Mouse (Mus musculus) kidney, adult 8-10 months (tissue): ENCODE measurements around the gene Lgr6.
A peak's percentile ranks its signal among the peaks of the same experiment; 100 is the strongest.
"Not testable (repeated sequence)": the region's sequence is repeated elsewhere in the genome, so short reads cannot be mapped to it uniquely, and the experiment has no call there.

Experiments used
- DNase-seq, 2 experiments: peaks; one replicate each; pipeline ENCODE4 v3.0.0; 2022

The Lgr6 gene

DNA sequence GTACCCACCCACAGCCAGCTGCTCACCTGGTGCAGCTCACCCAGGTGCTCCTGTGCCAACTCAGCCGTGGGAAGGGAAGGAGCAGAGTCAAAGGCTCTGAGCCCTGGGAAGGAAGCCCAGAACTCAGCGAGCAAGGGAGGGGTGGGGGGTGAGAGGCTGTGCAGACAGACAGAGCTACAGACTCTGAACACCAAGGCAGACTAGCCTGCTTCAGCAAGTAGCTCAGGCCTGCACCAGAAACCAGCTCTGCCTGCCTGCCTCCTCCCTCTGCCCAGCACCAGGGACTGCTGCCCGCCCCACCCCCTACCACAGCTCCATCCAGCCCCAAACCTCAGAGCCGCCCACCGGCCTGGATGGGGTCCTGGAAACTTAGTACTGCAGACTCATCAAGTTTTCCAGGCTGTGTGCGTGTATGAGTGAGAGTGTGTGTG is 22.9 kb upstream of the Lgr6 start:
- no peak for DNase-seq

DNA sequence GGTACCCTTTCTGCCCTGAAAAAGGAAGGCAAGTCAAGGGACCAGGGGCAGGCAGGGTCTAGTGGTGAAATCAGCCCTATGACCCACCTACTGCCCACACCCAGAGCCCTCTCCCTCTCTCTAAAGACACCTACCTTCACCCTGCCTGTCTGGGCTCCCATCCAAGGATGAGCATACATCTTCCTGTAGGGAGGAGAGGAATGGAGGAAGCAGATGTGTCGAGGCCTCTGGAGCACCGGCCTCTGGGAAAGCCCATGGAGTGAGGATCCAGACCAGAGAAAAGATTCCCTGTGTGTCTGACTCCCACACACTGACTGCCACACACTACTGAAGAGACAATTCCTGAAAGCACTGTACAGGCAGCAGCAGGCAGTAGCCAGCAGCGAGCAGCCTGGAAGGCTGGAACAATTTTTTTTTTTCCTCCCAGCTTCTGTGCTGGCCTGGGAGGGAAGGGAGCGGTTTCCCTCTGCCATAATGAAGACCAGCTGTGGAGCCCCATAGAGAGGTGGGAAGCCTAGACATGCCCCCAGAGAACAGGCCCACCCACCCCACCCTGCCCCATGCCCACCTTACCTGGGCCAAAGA is 21.5 kb upstream of the Lgr6 start:
- no peak for DNase-seq

DNA sequence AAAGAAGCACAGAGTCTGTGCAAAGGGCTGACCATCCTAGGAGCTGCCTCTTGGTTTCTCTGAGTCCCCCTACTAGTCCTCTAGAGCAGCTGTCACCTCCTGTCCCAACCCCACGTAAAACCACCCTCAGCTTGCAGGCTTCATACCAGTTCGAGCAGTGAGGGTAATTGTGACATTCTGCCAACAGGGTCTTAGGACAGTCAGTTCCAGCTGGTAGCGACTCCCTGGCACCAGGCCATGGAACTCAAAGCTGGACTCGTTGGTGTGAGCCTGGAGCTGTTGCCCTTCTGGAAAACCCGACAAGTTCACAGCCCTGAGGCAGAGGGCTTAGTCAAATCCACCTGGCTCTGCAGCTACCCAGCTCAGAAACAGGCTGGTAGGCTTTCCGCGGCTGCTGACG is 20.9 kb upstream of the Lgr6 start:
- DNase-seq = peak in 1 of 2 experiments; percentile 41

DNA sequence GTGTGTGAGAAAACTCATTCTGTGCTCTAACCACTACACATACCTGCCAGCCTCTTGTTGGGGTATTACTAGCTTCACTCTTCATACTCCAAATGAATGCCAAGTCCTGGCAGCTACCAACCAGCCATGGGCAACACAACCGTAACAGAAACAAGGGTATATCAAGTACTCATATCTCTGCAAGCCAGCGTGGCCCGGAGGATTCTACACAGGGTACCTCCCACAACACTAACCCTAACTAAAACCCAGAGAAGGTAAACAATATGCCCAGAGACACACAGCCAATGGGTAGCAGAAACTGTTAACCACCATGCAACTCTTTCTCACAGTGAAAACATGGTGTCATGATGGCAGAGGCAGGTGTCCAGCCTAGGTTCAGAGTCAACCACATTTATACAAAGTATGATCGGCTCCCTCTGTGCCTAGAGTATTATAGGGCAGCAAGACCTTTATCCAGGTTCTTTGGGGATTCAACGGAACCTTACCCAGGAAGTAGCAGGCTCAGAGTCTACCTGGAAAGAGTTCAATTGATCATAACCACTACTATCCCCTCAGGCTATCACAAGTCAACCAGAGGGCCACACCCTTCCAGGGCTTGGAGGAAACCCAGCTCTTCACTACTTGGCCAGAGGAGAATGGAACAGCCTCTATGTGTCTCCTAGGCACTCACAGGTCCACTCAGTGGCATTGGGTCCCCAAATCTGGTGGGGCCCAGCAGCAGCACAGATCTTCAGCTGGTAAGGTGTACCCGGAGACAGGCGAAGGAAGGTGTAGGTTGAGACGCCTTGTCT is 19.7 kb upstream of the Lgr6 start:
- DNase-seq = no peak

DNA sequence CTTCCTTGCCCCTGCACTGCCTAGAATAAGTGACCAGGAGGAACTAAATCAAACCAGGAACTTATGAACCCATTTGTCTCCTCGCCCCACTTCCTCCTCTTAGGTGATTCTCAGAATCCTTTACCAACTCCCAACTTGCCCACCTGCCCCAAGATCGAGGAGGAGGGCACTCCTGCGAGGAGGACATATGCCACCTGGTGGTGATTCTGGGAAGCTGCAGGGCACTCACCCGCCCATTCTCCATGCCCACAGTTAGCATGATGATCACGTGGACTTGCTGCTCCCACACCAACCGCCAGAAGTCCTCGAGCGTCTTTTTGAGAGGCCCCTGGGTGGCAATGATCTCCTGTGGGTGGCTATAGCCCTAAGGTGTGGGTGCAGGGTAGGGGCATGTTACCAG is 7.6 kb upstream of the Lgr6 start:
- peak in 1 of 2 experiments; percentile 38 for DNase-seq

GRCm38 (mm10) chr1:135111271-135111670 is 6.2 kb upstream of the Lgr6 start:
- not testable (repeated sequence) for DNase-seq

DNA sequence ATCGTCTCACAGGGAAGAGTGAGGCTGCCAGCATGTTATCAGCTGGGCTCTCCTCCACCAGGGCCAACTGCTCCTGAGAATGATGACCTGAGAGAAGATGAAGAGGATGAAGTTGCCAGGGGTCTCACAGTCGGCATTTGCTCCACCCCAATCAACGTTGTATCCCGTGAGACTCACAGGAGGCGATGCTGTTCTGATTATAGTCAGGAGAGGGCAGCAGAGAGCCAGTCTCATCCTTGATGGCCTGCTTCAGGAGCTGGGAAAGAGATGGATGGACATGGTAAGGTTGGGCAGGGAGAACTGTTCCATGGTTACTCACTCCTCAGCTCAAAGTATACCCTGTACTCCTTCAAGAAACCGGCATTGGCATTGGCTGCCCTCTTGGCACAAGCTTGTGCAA is 5.0 kb upstream of the Lgr6 start:
- DNase-seq = peak; percentile 37 to 79

DNA sequence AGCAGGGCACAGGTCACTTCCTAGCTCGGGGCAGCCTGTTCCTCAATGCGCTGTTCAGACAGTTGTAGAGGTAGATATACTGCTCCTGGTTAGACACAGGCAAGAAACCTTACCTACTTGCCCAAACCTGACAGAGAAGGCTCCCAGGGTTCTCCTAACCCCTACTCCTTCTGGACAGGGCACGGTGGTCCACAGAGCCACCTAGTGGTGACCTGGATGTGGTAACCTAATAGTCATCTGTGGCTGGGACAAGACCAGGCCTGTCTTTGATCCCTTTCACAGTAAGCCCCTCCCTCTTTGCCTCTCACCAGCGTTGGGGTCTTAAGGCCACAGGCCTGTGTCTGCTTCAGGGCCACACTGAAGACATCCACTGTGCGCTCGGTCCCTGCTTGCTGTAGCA is 3.5 kb upstream of the Lgr6 start:
- peak in 1 of 2 experiments; percentile 26 for DNase-seq

DNA sequence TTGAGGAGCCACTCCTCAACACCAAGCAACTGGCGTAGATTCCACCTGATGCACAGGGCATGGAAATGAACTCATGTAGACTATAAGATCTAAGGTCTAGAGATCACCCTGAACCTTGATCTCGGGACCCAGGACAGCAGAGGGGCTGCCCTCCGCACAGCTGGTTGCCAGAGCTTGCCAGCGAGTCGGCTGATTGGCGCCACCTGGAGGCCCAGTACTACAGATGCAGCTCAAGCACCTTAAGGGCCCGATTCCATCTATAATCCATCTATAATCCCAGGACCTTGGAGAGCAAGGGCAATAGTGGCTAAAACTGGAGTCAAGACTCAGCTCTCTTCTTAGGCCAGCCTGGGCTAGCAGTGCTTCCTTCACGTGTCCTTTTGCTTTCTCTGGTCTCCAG is 875 bp upstream of the Lgr6 start:
- peak; percentile 17 to 56 for DNase-seq

DNA sequence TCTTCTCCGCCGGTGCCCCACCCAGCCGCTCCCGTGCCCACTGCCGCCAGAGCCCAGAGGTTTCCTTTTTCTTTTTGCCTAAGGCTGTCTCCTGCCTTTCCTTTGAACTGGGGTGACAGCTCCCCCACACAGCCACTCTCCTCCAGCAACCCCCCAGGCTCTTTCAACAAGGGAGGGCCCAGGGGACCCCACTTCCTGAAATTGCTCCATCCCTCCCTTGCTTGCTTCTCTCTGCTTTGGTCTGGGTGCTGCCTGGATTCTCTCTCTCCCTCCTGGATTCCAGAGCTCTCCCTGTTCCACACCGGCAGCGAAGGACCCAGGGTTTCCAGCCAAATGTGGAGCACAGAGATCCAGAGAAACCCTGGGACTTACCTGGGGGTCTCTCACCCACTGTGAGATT is 4.7 kb downstream of the Lgr6 start:
- no peak for DNase-seq

GRCm38 (mm10) chr1:135098441-135098840 is 6.6 kb downstream of the Lgr6 start:
- DNase-seq = no peak

DNA sequence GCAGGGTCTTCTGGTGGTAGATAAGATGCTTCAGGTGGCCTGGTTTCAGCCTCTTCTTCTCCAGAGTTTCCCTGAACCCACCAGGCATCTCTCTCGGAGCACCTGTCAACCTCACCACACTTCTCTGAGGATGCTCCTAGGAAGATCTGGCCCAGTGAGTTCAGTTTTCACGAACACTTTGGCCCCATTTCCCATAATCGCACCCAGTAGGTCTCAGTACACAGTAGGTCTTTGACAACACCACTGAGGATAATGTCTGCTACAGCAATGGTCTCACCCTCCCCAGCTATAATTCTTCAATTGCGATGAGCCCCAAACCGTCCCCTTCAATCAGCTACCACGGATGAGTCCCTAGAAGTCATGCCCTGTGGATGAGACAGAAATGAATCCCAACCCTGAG is 7.6 kb downstream of the Lgr6 start:
- DNase-seq = no peak

- no peak for DNase-seq
These were observed 8.8 kb downstream of the Lgr6 start for GRCm38 (mm10) chr1:135096312-135096711.

DNA sequence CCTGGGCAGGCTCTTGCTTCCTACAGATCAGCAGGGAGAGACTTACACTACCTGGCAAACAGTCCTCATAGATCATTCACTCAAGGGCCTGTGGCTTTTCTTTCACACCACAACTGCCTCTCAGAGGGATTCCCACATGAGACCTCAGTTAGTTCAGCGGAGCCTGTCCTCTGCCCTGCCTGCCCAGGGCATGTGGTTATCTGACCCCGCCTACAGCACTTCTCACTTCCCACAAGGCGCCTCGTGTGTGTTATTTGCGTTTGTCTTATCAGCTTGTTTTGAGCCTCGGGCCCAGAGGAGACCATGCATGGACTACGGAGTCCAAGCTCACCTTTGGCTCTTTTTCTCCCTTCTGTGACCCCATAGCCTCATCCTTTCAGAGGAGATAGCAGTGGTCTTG is 9.9 kb downstream of the Lgr6 start:
- no peak for DNase-seq

DNA sequence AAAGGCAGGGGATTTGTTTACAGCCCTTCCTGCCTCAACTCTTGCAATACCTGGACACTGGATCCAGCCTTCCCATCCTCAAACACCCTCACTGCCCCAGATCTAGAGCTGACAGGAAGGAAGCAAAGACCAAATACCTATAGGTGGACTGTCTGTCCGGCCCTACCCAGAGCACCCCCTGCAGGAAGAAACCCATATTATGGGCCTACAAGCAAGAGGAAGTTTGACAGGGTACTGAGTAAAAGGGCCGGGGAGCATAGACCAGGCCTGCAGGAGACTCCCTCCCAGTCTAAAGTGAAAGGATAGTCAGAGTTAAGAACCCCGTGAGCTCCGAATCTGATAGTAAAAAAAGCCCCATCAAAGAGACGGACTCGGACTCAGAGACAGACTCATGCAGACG is 10.4 kb downstream of the Lgr6 start:
- no peak for DNase-seq

GRCm38 (mm10) chr1:135090914-135091313 is 14.2 kb downstream of the Lgr6 start:
- no peak for DNase-seq

DNA sequence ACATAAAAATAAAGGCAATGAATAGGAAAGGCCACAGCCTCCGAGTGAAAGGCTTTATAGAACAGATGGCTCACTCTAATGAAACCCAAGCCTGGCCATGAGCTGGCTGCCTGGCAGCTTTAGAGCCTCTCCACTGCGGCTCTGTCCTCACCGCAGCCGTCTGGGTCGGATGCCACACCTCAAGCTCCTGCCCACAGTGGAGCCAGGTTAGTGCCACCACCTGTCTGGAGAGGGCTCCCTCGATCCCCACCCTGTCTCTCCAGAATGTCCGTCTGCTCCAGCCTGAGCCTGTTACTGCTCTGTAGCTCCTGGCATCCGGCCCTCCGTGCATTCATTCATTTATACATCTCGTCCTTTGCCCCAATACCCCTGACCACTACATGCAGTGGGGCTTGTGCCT is 15.4 kb downstream of the Lgr6 start:
- no peak for DNase-seq

- DNase-seq = no peak
These were observed 17.7 kb downstream of the Lgr6 start for GRCm38 (mm10) chr1:135087414-135087813.

DNA sequence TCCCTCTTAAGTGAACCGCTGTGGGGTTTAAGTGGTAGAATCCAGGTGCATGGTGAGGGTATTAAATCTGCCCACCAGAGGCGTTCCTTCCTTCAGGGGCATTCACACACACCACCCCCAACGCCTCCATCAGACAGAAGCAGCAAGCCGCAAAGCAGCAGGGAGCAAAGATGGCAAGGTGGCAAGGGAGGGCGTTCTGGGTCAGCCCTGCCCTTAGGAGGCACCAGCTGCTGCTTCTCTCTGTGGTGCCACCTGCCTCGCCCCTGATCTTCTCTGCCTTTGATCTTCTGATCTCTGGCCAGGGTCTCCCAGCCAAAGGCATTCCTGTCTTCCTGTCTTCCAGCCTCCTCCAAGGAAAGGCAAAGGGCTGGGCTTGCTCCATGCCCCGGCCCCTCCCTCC is 19.1 kb downstream of the Lgr6 start:
- DNase-seq = no peak

DNA sequence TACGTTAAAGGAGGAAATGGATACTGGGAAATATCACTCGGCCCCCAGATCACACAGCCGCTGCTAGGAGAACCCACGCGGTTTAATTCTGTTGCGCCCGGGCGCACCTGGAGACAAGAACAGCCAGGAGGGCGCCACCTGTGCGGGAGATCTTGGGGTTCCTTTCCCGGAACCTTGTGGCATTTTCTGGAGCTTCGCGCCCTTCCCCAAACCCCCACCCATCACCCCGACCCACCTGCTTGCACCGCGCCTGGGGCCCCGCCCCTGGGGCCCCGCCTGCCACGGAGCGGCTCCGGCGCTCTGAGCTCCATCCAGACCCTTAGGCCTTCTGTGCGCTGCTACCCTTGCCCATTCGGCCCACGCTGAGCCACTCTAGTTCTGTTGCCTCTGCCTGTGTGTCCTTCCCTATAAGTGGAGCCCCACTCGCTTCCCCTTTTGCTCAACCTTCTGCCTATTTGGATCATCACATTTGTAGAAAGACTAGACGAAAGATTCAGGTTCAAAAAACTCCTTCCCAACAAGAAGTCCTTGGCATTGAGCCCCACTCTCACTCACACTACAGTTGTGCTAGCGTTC is 19.7 kb downstream of the Lgr6 start:
- no peak for DNase-seq

- no peak for DNase-seq
These were observed 21.6 kb downstream of the Lgr6 start for GRCm38 (mm10) chr1:135083465-135083864.

- no peak for DNase-seq
These were observed 22.8 kb downstream of the Lgr6 start for GRCm38 (mm10) chr1:135082267-135082666.

DNA sequence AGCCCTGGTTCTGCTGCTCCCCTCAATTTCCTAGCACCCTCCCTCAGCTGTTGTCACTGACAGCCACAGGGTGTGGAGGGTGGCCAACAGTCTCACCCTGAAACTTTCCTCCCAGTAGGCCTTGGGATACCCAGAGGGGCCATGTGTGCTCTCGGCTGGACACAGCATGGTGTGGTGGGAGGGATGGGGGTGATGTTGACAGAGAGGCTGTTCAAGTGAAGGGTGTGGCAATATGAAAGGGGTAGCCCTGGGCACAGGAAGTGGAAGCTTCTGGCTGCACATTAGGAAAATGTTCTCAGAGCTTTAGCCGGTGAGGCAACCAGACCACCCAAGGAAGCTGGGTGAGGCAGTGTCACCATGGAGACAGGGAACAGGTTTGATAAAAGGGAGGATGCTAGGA is 26.1 kb downstream of the Lgr6 start:
- DNase-seq = no peak

- DNase-seq = no peak
These were observed 28.6 kb downstream of the Lgr6 start for GRCm38 (mm10) chr1:135076470-135076869.
